Mouse (Mus musculus): ENCODE results near the gene Hs1bp3. TPM values are rescaled to one million over a fixed set of nuclear protein-coding genes. Genes with fewer than 3 reads are reported as not detected.

Gene Hs1bp3
- polyA plus RNA-seq, 1 experiment from 2014 or later: 16.5 TPM

- WGBS: 45% methylated on average over 6 of the region's 6 CpGs
- 0 out of 2 replicates have a peak, but pooled peaks have one; percentile 9 for ATAC-seq (replicated peaks; ENCODE audit: low FRiP score)
- peaks cover 66% of the 10 kb centered on the region for H3K27me3 ChIP-seq
Measured at GRCm38 (mm10) chr12:8295307-8295913, 17.8 kb upstream of the Hs1bp3 start.

GRCm38 (mm10) chr12:8296154-8296553 is 17.1 kb upstream of the Hs1bp3 start:
- ATAC-seq (replicated peaks; ENCODE audit: low FRiP score): no peak
- H3K36me3 ChIP-seq: no peaks in the 10 kb centered on the region
- peaks cover 23% of the 10 kb centered on the region for H3K4me1 ChIP-seq
- no peak overlapping the region for H3K27ac ChIP-seq
- peaks cover 73% of the 10 kb centered on the region for H3K27me3 ChIP-seq
- H3K4me3 ChIP-seq (replicated peaks): no peak overlapping the region
- 85% methylated on average over 2 of the region's 2 CpGs for WGBS
- no peak overlapping the region for H3K9ac ChIP-seq
- H3K4me2 ChIP-seq: no peak overlapping the region
- no peaks in the 10 kb centered on the region for H3K9me3 ChIP-seq (replicated peaks)

More at GRCm38 (mm10) chr12:8295307-8295913, 17.8 kb upstream of the Hs1bp3 start:
- no peak overlapping the region for H3K27ac ChIP-seq
- H3K4me3 ChIP-seq (replicated peaks): no peak overlapping the region
- H3K9ac ChIP-seq: no peak overlapping the region
- H3K9me3 ChIP-seq (replicated peaks): no peaks in the 10 kb centered on the region
- no peak overlapping the region for H3K4me2 ChIP-seq
- no peaks in the 10 kb centered on the region for H3K36me3 ChIP-seq
- peaks cover 22% of the 10 kb centered on the region for H3K4me1 ChIP-seq

DNA sequence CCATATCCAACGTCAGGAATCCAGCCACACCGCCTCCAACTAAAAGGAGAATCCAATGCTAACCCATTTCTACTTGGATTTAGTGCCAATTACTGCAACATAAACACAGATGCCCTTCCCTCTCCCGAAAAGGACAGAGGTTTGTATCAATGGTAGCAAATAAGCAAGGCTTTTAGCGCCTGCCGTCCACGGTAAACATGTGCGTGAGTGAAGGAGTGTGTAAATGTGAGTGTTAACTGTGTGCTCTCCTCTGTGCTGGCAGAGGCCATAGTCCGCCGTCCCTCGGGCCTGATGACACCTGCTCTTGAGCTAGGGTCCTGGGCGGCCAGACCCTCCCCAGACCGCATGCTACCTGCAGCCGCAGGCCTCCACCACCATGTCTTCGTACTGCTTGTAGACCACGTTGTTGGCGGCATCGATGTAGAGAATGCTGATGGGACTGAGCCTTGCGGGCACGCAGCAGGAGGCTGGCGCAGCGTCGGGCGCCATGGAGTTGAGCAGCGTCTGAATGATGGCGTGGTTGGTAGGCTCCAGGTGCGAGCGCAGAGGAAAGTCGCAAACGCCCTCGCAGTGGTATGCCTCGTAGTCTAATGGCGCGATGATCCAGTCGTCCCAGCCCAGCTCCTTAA is 15.5 kb upstream of the Hs1bp3 start:
- no peak overlapping the region for H3K27ac ChIP-seq
- H3K4me2 ChIP-seq: peak overlapping the region; percentile 70
- H3K27me3 ChIP-seq: peaks cover 89% of the 10 kb centered on the region
- ATAC-seq (replicated peaks; ENCODE audit: low FRiP score): no peak; the same call in 1 of the 2 replicates
- H3K4me1 ChIP-seq: peaks cover 39% of the 10 kb centered on the region
- H3K36me3 ChIP-seq: no peaks in the 10 kb centered on the region
- H3K4me3 ChIP-seq (replicated peaks): peak overlapping the region; percentile 43
- 7% methylated on average over 34 of the region's 34 CpGs for WGBS
- H3K9ac ChIP-seq: no peak overlapping the region
- no peaks in the 10 kb centered on the region for H3K9me3 ChIP-seq (replicated peaks)

GRCm38 (mm10) chr12:8298361-8299142 is 14.7 kb upstream of the Hs1bp3 start:
- 2% methylated on average over 78 of the region's 85 CpGs for WGBS
- Histone ChIP-seq H3K4me1 (peaks cover 40% of the 10 kb centered on the region), H3K9ac (no peak overlapping the region), H3K4me3 (replicated peaks) (peak overlapping the region; percentile 43), H3K36me3 (no peaks in the 10 kb centered on the region), H3K4me2 (peak overlapping the region; percentile 70), H3K27ac (no peak overlapping the region), H3K27me3 (peaks cover 97% of the 10 kb centered on the region), H3K9me3 (replicated peaks) (no peaks in the 10 kb centered on the region)
- no peak for ATAC-seq (replicated peaks; ENCODE audit: low FRiP score)

DNA sequence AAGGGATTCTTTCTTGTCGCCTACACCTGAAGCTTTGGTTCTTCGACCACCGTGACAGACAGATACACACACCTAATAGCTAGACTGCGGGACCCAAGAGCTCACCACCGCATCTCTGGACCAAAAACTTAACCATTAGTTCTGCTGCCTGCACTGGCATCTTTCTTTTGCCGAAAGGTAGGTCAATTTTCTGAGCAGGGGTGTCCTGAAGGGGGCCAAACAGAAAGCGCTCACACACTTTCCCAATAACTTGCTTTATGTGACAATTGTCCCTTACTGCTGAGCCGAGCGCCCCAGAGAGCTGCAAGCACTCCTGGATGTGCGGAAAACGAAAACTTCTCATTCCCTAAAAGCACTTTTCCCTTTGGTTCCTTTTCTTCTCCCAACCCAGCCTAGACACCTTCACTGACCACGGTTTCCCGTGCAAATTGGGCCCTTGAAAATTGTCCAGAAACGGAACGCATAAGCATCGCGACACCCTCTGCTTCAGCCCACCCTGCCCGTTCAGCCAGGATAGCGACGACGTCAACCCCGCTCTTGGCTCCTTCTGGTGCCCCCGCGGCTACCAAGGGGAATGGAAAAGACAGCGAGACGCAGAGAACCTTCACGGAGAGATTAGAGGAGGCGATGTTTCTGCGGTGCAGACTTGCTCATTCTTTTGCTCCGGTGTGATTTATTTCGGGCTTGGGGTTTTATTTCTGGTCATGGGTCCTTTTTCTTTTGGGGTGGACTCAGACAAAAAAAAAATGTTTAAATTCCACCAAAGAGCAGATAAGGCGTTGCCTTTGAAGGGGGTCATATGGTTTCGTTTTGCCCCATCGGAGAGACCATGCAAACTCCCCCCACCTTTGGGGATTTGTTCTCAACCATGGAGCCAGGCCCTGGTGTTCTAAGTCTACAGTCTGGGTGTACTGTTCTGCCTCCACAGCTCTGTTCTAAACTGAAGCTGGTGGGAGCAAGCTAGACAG is 13.8 kb upstream of the Hs1bp3 start:
- H3K36me3 ChIP-seq: no peaks in the 10 kb centered on the region
- ATAC-seq (replicated peaks; ENCODE audit: low FRiP score): no peak
- no peaks in the 10 kb centered on the region for H3K9me3 ChIP-seq (replicated peaks)
- peaks cover 98% of the 10 kb centered on the region for H3K27me3 ChIP-seq
- H3K4me1 ChIP-seq: peaks cover 40% of the 10 kb centered on the region
- H3K4me3 ChIP-seq (replicated peaks): peak overlapping the region; percentile 48
- H3K4me2 ChIP-seq: peak overlapping the region; percentile 70
- H3K27ac ChIP-seq: no peak overlapping the region
- 5% methylated on average over 34 of the region's 34 CpGs for WGBS
- no peak overlapping the region for H3K9ac ChIP-seq

DNA sequence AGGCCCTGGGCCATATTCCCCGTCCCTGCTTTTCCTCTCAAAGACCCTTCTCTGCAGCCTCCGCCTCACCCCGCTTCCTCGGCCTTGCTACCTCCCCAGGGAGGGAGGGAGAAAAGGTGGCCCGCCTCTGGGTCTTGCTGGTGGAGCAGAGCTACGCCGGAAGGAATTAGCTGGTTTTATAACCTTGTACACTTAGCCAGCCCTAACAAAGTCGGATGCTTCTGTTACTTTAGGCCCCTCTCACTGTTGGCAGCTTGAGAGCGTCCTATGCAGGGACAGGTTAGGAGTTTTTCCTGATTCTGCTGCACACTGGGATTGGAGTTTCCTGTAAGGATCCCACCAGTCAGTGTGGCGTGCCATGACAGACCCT is 13.1 kb upstream of the Hs1bp3 start:
- ATAC-seq (replicated peaks; ENCODE audit: low FRiP score): no peak
- H3K4me2 ChIP-seq: 0 out of 2 replicates have a peak overlapping the region, but pooled peaks have one; percentile 70
- H3K36me3 ChIP-seq: no peaks in the 10 kb centered on the region
- WGBS: 25% methylated on average over 10 of the region's 10 CpGs
- H3K9me3 ChIP-seq (replicated peaks): no peaks in the 10 kb centered on the region
- peaks cover 40% of the 10 kb centered on the region for H3K4me1 ChIP-seq
- H3K27ac ChIP-seq: no peak overlapping the region
- no peak overlapping the region for H3K9ac ChIP-seq
- peaks cover 97% of the 10 kb centered on the region for H3K27me3 ChIP-seq
- H3K4me3 ChIP-seq (replicated peaks): peak overlapping the region; percentile 48

DNA sequence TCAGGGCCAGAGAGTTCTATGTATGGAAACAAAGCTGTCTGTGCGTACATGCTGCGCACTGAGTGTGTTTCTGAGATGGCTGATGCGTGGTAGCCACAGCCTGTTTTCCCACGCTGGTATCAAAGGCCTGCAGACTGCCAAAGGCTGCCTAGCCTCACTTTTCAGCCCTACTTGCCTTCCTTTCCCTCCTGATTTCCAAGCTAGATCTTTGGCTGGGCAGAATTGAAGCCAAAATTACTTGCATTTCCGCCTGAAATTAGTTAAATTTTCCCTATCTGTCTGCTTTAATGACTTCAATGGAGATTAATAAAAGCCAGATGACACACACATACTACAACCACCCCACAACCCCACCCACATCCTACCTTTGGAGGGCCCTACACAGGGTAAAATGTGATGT is 12.7 kb upstream of the Hs1bp3 start:
- H3K27ac ChIP-seq: no peak overlapping the region
- H3K4me2 ChIP-seq: peak overlapping the region; percentile 79; the same call in 1 of the 2 replicates
- 51% methylated on average over 5 of the region's 5 CpGs for WGBS
- no peak overlapping the region for H3K9ac ChIP-seq
- H3K9me3 ChIP-seq (replicated peaks): no peaks in the 10 kb centered on the region
- no peaks in the 10 kb centered on the region for H3K36me3 ChIP-seq
- H3K27me3 ChIP-seq: peaks cover 97% of the 10 kb centered on the region
- H3K4me1 ChIP-seq: peaks cover 40% of the 10 kb centered on the region
- peak overlapping the region; percentile 48 for H3K4me3 ChIP-seq (replicated peaks)
- ATAC-seq (replicated peaks; ENCODE audit: low FRiP score): no peak

- peak overlapping the region; percentile 39 for H3K9ac ChIP-seq
- 4% methylated on average over 46 of the region's 46 CpGs for WGBS
- H3K4me2 ChIP-seq: peak overlapping the region; percentile 79
- ATAC-seq (replicated peaks; ENCODE audit: low FRiP score): no peak; the same call in 1 of the 2 replicates
- peak overlapping the region; percentile 48 for H3K4me3 ChIP-seq (replicated peaks)
- H3K9me3 ChIP-seq (replicated peaks): no peaks in the 10 kb centered on the region
- H3K4me1 ChIP-seq: peaks cover 41% of the 10 kb centered on the region
- peaks cover 97% of the 10 kb centered on the region for H3K27me3 ChIP-seq
- no peak overlapping the region for H3K27ac ChIP-seq
- no peaks in the 10 kb centered on the region for H3K36me3 ChIP-seq
Measured at GRCm38 (mm10) chr12:8301011-8301814, 12.0 kb upstream of the Hs1bp3 start.

DNA sequence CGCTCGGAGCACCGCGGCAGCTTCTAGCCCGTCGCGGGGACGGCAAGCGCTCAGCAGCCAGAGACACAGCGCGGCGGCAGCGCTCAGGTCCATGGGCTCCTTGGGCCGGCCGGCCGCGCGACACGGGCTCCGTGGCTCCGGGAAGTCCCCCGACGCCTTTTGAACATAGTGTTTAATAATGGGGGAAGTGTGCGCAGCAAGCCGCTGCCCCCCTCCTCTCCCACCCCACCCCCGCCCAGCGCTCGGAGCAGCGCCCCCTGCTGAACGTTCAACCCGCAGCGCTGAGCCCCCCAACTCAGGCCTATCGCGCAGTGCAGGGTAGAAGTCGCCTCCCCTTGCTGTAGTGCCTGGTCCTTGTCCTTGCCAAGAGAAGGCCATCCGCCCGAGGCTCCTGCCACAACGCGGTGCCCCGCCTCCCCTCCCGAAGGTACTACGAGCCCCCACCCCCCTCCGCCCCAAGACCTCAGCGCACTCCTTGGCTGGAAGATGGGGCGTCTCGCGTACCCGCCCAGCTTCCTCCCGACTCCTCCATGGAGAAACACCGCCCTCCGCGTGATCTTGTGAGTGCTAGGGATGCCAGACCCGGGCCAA is 11.3 kb upstream of the Hs1bp3 start, which contains the start of gene Gdf7:
Gene Gdf7 (minus strand): TSS at position 114 of the 591 bp plus-strand sequence.
- peak within 1 kb of the TSS; percentile 39 for H3K9ac ChIP-seq
- under 1% methylated on average over 42 of the region's 53 CpGs for WGBS
- peak within 1 kb of the TSS; percentile 48 for H3K4me3 ChIP-seq (replicated peaks)
- H3K4me1 ChIP-seq: peaks cover 44% of the 10 kb centered on the region
- H3K36me3 ChIP-seq: no peaks in the 10 kb centered on the region
- H3K27me3 ChIP-seq: peaks cover 94% of the 10 kb centered on the region
- no peaks in the 10 kb centered on the region for H3K9me3 ChIP-seq (replicated peaks)
- peak; percentile 41 for ATAC-seq (replicated peaks; ENCODE audit: low FRiP score)
- peak within 1 kb of the TSS; percentile 79 for H3K4me2 ChIP-seq
- H3K27ac ChIP-seq: no peak within 1 kb of the TSS

GRCm38 (mm10) chr12:8305258-8305657 is 8.0 kb upstream of the Hs1bp3 start:
- peaks cover 65% of the 10 kb centered on the region for H3K27me3 ChIP-seq
- no peak for ATAC-seq (replicated peaks; ENCODE audit: low FRiP score)
- 52% methylated on average over 2 of the region's 2 CpGs for WGBS
- no peaks in the 10 kb centered on the region for H3K36me3 ChIP-seq
- H3K4me1 ChIP-seq: peaks cover 26% of the 10 kb centered on the region
- H3K9me3 ChIP-seq (replicated peaks): no peaks in the 10 kb centered on the region
- H3K4me2 ChIP-seq: no peak overlapping the region
- H3K9ac ChIP-seq: no peak overlapping the region
- no peak overlapping the region for H3K4me3 ChIP-seq (replicated peaks)
- no peak overlapping the region for H3K27ac ChIP-seq

Measured in kidney, embryonic 15.5 days (tissue).